Mouse (Mus musculus) heart, postnatal 0 days (tissue): ENCODE results near the gene Ehbp1l1. TPM values are rescaled to one million over a fixed set of nuclear protein-coding genes. Genes with fewer than 3 reads are reported as not detected.

Experiments used
- ATAC-seq: fragments of 200-750 bp; cut with Nextera tagmentation; 2 replicates; pipeline ENCODE4 v1.8.0; 2017; ENCODE audit warnings: low read depth, moderate number of reproducible peaks, moderate library complexity; ENCODE audit not compliant: insufficient read depth
- DNase-seq: peaks from one replicate; pipeline ENCODE4 v3.0.0-alpha.2; 2016; ENCODE audit warnings: low spot score
- H3K27ac ChIP-seq: fragments of 300-500 bp; sonication (generic); 2 replicates; pipeline ENCODE4 v1.5.1; 2014; ENCODE audit warnings: low read depth, mild to moderate bottlenecking
- H3K27me3 ChIP-seq: fragments of 300-500 bp; sonication (generic); 2 replicates; pipeline ENCODE4 v1.6.1; 2014; ENCODE audit warnings: low read length, mixed read lengths; ENCODE audit not compliant: control insufficient read depth, insufficient read depth
- H3K36me3 ChIP-seq: fragments of 300-500 bp; sonication (generic); replicated peaks from 2 replicates; pipeline ENCODE4 v1.6.1; 2014; ENCODE audit warnings: low read length, mixed read lengths; ENCODE audit not compliant: control insufficient read depth, insufficient read depth
- H3K4me1 ChIP-seq: fragments of 300-500 bp; sonication (generic); 2 replicates; pipeline ENCODE4 v1.6.1; 2014; ENCODE audit warnings: antibody characterized with exemption; ENCODE audit not compliant: control insufficient read depth, insufficient read depth
- H3K4me2 ChIP-seq: fragments of 300-500 bp; sonication (generic); 2 replicates; pipeline ENCODE4 v1.6.1; 2014; ENCODE audit warnings: low read depth, mild to moderate bottlenecking, low read length, moderate library complexity
- H3K4me3 ChIP-seq: fragments of 300-500 bp; sonication (generic); 2 replicates; pipeline ENCODE4 v1.5.1; 2014; ENCODE audit warnings: low read depth, low read length
- H3K9ac ChIP-seq: fragments of 300-500 bp; sonication (generic); replicated peaks from 2 replicates; pipeline ENCODE4 v1.6.1; 2014; ENCODE audit warnings: low read depth, low read length, mixed read lengths
- H3K9me3 ChIP-seq: fragments of 300-500 bp; sonication (generic); replicated peaks from 2 replicates; pipeline ENCODE4 v1.6.1; 2016; ENCODE audit warnings: low read length; ENCODE audit not compliant: control insufficient read depth
- CTCF ChIP-seq: IDR thresholded peaks from 2 replicates; pipeline ENCODE4 v1.5.1; 2016; ENCODE audit warnings: antibody characterized with exemption, control low read depth, low read depth
- EP300 ChIP-seq: IDR thresholded peaks from 2 replicates; pipeline ENCODE4 v1.6.1; 2016; ENCODE audit warnings: antibody characterized with exemption, low read depth
- WGBS: fragments of 180-500 bp; shearing (Covaris S2); extraction: QIAGEN DNeasy Blood & Tissue Kit; methylation state at CpG from one replicate; pipeline ENCODE4 v1.1.7; 2014; 5-methylcytosine and 5-hydroxymethylcytosine counted together
- polyA plus RNA-seq: library from polyadenylated mRNA; unstranded; fragments of >200 nt; fragmentation: Nextera tagmentation; extraction: Ambion mirVana; gene quantifications from 2 replicates; pipeline ENCODE4 v1.2.1, GENCODE M21; 2015
- total RNA-seq: library from RNA; depleted of rRNA; stranded (reverse); fragments of >200 nt; gene quantifications from 2 replicates; pipeline ENCODE4 v1.2.3, GENCODE M21; 2014; ENCODE audit warnings: low replicate concordance

Gene Ehbp1l1
- total and polyA plus RNA-seq, 2 experiments from 2014 or later = 111 to 113 TPM

DNA sequence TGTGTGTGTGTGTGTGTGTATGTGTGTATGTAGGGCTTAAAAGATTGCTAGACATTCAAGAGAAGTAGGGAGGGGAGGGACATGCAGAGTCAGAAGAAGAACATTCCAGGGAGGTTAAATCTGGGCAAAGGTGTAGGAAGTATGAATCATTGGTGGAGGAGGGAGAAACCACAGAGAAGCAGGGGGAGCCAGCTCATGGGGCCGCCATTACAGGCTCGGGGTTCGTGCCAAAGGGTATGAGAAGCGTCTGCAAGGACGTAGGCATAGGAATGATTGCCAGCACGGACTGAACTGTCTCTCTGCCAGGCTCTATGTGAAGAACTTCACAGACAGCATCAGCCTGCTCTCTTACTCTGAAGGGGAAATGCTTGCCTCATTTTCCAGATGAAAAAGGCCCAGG, 23.4 kb upstream of the Ehbp1l1 start:
- Histone ChIP-seq H3K27me3 (peaks cover 18% of the 10 kb centered on the region; the same call in 1 of the 2 replicates), H3K9ac (no peak overlapping the region), H3K4me2 (no peak overlapping the region), H3K27ac (no peak overlapping the region), H3K4me1 (peaks cover 5% of the 10 kb centered on the region; the same call in 1 of the 2 replicates), H3K36me3 (0 out of 2 replicates have a peak, but pooled peaks cover 6% of the 10 kb centered on the region), H3K9me3 (no peaks in the 10 kb centered on the region), H3K4me3 (no peak overlapping the region)
- no peak for ATAC-seq
- no peak for DNase-seq
- WGBS = 60% methylated on average over 6 of the region's 6 CpGs
- TF ChIP-seq EP300 (no peak), CTCF (no peak)

DNA sequence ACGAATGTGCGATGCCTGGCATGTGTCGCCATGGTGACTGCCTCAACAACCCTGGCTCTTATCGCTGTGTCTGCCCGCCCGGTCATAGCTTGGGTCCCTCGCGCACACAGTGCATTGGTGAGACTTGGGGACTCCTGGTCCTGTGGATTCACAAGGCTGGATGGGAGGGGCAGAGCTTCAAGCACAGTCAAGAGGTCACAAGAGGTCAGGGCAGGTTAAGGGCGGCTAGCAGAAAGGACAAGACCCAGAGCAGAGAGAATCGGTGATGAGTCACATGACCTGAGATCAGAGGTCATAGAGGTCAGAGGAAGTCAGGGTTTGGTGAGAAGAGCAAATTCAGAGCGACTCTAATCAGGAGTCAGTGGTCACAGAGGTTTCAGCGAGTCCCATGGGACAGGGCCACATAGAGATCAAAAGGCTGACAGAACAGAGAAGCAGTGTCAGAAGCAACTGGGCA, 20.8 kb upstream of the Ehbp1l1 start:
- Histone ChIP-seq H3K9ac (no peak overlapping the region), H3K9me3 (no peaks in the 10 kb centered on the region), H3K27me3 (peaks cover 18% of the 10 kb centered on the region; the same call in 1 of the 2 replicates), H3K4me1 (peaks cover 5% of the 10 kb centered on the region), H3K4me2 (no peak overlapping the region), H3K4me3 (no peak overlapping the region), H3K27ac (no peak overlapping the region), H3K36me3 (0 out of 2 replicates have a peak, but pooled peaks cover 6% of the 10 kb centered on the region)
- ATAC-seq (no peak), DNase-seq (no peak)
- TF ChIP-seq CTCF = no peak
- no peak for TF ChIP-seq EP300
- 51% methylated on average over 12 of the region's 12 CpGs for WGBS

DNA sequence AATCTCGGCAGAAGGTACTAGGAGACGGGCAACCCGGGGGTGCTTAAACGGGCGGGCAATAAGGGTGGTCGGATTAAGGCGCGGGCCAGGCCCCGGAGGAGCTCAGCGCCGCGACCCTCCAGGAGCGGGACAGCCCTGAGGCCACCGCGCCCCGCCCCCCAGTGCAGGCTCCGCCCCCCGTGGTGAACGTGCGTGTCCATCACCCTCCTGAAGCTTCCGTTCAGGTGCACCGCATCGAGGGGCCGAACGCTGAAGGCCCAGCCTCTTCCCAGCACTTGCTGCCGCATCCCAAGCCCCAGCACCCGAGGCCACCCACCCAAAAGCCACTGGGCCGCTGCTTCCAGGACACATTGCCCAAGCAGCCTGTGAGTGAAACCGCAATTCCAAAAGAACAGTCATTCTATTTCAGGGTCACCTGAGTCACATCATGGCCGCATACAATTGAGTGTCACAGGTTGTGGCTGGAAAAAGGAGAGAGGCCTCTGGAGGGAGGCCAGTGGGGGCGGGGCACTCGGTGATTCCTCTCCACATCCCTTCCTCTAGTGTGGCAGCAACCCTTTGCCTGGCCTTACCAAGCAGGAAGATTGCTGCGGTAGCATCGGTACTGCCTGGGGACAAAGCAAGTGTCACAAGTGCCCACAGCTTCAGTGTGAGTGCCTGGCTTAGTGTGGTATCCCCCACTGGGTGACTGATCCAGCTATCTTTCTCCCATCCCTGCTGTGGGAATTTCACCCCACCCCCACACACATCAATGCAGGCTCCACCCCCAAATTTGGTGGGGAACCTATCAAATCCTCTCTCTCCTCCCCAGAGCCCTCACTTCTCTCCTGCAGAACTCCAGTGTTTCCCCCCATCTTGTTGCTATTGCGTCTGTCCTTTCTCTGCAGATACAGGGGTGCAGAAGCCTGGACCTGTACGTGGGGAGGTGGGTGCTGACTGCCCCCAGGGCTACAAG, 19.9 kb upstream of the Ehbp1l1 start:
- no peak for TF ChIP-seq EP300
- no peak for TF ChIP-seq CTCF
- 21% methylated on average over 33 of the region's 36 CpGs for WGBS
- Histone ChIP-seq H3K9me3 (no peaks in the 10 kb centered on the region), H3K27ac (no peak overlapping the region), H3K4me3 (peak overlapping the region; percentile 12), H3K36me3 (0 out of 2 replicates have a peak, but pooled peaks cover 3% of the 10 kb centered on the region), H3K4me2 (peak overlapping the region; percentile 47), H3K27me3 (peaks cover 15% of the 10 kb centered on the region; the same call in 1 of the 2 replicates), H3K4me1 (peaks cover 6% of the 10 kb centered on the region), H3K9ac (peak overlapping the region; percentile 20; the same call in 1 of the 2 replicates)
- ATAC-seq (no peak), DNase-seq (no peak)

DNA sequence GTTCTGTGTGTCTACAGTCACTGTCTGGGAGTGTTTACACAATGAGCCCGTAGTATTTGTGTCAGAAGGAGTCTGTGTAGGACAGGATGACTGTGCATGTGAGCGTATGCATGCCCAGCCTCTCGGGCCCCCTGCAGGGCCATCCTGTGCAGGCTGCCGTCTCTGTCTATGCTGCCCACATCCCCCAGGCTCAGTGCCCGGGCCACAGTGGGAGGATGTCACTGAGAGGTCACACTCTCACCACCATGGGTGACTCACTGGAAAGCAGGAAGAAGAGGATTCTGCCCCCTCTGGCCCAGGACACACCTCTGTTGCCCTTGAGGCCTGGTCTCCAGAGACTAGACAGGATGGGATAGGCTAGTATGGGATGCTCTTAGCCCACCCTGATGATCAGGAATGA, 17.5 kb upstream of the Ehbp1l1 start:
- H3K9ac ChIP-seq = no peak overlapping the region
- ATAC-seq = no peak
- peaks cover 13% of the 10 kb centered on the region for H3K4me1 ChIP-seq
- TF ChIP-seq CTCF (no peak), EP300 (no peak)
- no peak overlapping the region for H3K27ac ChIP-seq
- H3K27me3 ChIP-seq = 0 out of 2 replicates have a peak, but pooled peaks cover 10% of the 10 kb centered on the region
- no peak overlapping the region; the same call in 1 of the 2 replicates for H3K4me2 ChIP-seq
- no peaks in the 10 kb centered on the region for H3K36me3 ChIP-seq
- H3K9me3 ChIP-seq = no peaks in the 10 kb centered on the region
- no peak for DNase-seq
- H3K4me3 ChIP-seq = no peak overlapping the region
- 53% methylated on average over 5 of the region's 5 CpGs for WGBS

DNA sequence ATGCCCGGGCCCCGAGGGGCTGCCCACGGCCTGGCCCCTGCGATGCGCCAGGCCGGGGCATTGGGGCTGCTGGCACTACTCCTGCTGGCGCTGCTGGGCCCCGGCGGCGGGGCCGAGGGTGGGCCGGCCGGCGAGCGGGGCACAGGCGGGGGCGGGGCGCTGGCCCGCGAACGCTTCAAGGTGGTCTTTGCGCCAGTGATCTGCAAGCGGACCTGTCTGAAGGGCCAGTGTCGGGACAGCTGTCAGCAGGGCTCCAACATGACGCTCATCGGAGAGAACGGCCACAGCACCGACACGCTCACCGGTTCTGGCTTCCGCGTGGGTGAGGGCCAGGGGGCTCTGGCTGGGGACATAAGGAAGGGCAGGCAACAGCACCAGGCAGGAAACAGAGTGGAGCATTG, 16.1 kb upstream of the Ehbp1l1 start:
- Histone ChIP-seq H3K36me3 (no peaks in the 10 kb centered on the region), H3K27me3 (0 out of 2 replicates have a peak, but pooled peaks cover 10% of the 10 kb centered on the region), H3K9ac (peak overlapping the region; percentile 92), H3K9me3 (no peaks in the 10 kb centered on the region), H3K4me3 (peak overlapping the region; percentile 78), H3K27ac (peak overlapping the region; percentile 89), H3K4me2 (peak overlapping the region; percentile 99), H3K4me1 (peaks cover 13% of the 10 kb centered on the region)
- DNase-seq (peak; percentile 26), ATAC-seq (peak; percentile 43)
- under 1% methylated on average over 32 of the region's 32 CpGs for WGBS
- TF ChIP-seq CTCF (no peak), EP300 (no peak)
